Mouse (Mus musculus): Measurements from ENCODE around the gene Taf1b. TPM values are rescaled to one million over a fixed set of nuclear protein-coding genes. Genes with fewer than 3 reads are reported as not detected.

Taf1b gene
- polyA plus RNA-seq, 1 experiment from 2014 or later = 32.4 TPM

DNA sequence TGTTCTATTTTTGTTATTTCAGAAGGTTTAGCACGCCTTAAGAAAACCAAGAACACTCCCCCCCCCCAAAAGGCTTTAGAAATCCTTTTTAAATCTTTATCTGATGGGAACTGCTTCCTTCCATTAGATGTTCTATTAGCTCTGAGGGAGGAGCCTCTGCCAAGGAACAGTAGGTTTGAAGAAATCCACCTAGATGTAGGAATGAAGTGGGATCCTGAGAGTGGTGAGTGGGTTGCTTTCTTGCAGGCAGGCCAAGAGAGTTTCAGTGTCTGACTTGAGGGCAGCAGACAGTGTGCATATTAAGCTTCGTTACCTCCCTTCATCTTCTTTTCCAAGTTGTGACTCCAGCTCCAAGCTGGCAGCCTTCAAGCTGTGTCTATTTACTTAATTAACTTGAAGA lies 39.0 kb downstream of the Taf1b start:
- DNase-seq (ENCODE audit: low spot score, missing footprints) (no peak), ATAC-seq (ENCODE audit: low FRiP score) (no peak)
- WGBS = 61% methylated on average over 2 of the region's 2 CpGs
- no peaks in the 10 kb centered on the region for H3K36me3 ChIP-seq (ENCODE audit: control insufficient read depth, insufficient read depth, low read length)
- no peak overlapping the region for H3K4me3 ChIP-seq (ENCODE audit: low read depth, low read length)
- no peak overlapping the region for H3K9ac ChIP-seq (ENCODE audit: low read length)
- no peaks in the 10 kb centered on the region for H3K4me1 ChIP-seq (ENCODE audit: control insufficient read depth, insufficient read depth, low read length)
- no peaks in the 10 kb centered on the region for H3K27me3 ChIP-seq (ENCODE audit: control insufficient read depth, insufficient read depth, low read length)
- no peak overlapping the region for H3K4me2 ChIP-seq
- H3K9me3 ChIP-seq (ENCODE audit: control insufficient read depth, low read length) = no peaks in the 10 kb centered on the region
- no peak overlapping the region for H3K27ac ChIP-seq (ENCODE audit: low read depth, low read length)

DNA sequence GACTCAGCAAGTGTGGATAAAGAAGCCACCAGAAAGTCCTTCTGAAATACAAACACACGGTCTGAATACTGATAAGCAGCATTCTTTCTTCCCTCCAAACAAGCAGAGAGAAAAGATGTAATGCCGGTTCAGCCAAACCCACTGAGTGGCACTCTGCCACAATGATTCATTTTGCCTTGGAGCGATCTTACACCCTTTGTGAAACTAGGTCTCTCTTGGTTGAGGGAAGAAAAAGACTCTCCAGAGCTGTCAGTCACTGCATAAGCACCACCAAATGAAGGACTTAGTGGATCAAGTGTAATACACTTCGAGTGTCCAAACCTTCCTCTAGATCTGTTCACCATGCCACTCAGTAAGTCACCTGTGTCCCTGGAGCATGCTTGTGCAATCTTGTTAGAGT lies 39.8 kb downstream of the Taf1b start:
- no peak overlapping the region for H3K4me2 ChIP-seq
- ATAC-seq (ENCODE audit: low FRiP score) = no peak
- no peak overlapping the region for H3K9ac ChIP-seq (ENCODE audit: low read length)
- H3K36me3 ChIP-seq (ENCODE audit: control insufficient read depth, insufficient read depth, low read length) = no peaks in the 10 kb centered on the region
- no peaks in the 10 kb centered on the region for H3K27me3 ChIP-seq (ENCODE audit: control insufficient read depth, insufficient read depth, low read length)
- no peaks in the 10 kb centered on the region for H3K9me3 ChIP-seq (ENCODE audit: control insufficient read depth, low read length)
- 89% methylated on average over 4 of the region's 4 CpGs for WGBS
- no peaks in the 10 kb centered on the region for H3K4me1 ChIP-seq (ENCODE audit: control insufficient read depth, insufficient read depth, low read length)
- DNase-seq (ENCODE audit: low spot score, missing footprints) = no peak
- no peak overlapping the region for H3K27ac ChIP-seq (ENCODE audit: low read depth, low read length)
- no peak overlapping the region for H3K4me3 ChIP-seq (ENCODE audit: low read depth, low read length)

DNA sequence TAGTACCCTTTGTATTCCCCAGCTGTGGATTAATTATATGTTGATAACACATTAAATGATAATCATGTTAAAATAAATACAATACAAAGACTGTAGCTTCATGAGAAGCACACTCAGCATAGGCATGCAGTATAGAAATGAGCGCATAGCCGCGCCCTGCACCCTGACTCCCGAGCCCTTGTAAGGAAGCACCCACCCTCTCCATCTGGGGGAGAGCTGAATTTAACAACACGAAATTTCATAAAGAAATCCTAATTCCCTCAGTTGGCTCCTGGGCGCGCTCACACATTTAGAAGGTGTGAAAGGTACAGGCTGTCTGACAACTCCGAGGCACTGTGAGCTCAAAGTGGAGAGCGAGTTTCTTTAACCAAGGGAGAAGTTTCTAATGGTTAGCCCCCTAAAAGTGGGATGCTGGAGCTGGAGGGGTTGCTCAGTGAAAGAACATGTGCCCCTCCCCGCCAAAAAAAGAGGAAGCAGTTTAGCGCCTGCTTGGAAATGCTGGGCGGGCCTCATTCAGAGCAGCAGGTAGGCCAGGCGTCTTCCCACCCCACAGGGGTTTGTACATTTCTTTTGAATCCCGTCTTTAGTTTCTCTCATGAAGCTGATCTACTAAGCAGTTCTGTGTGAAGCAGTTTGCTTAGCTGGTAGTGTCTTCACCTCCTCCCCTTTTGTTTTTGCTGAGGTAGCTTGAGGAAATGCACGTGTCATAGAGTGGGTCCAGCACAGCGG lies 43.4 kb downstream of the Taf1b start:
- 87% methylated on average over 16 of the region's 16 CpGs for WGBS
- Histone ChIP-seq H3K36me3 (ENCODE audit: control insufficient read depth, insufficient read depth, low read length) (no peaks in the 10 kb centered on the region), H3K9me3 (ENCODE audit: control insufficient read depth, low read length) (no peaks in the 10 kb centered on the region), H3K4me3 (ENCODE audit: low read depth, low read length) (no peak overlapping the region), H3K27ac (ENCODE audit: low read depth, low read length) (no peak overlapping the region), H3K4me1 (ENCODE audit: control insufficient read depth, insufficient read depth, low read length) (no peaks in the 10 kb centered on the region), H3K27me3 (ENCODE audit: control insufficient read depth, insufficient read depth, low read length) (no peaks in the 10 kb centered on the region), H3K4me2 (no peak overlapping the region), H3K9ac (ENCODE audit: low read length) (no peak overlapping the region)
- no peak for DNase-seq (ENCODE audit: low spot score, missing footprints)
- no peak for ATAC-seq (ENCODE audit: low FRiP score)

DNA sequence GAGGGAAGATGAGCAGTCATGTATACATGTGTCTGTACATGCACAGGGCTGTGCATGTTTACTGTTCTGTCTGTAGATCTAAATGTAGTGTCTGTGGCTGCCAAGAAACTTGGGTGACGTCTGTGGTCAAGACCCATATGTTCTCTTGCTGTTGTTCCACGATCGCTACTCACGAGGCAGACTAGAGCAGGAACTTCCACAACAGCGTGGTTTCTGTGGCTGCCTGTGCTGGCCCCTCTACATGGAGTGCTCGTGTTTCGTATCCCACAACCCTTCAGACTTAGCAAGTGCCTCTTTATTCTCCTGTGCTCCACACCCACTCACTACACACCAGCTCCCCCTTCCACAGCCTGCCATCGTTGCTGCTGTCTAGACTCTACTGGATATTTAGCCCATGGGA lies 49.5 kb downstream of the Taf1b start:
- Histone ChIP-seq H3K4me1 (ENCODE audit: control insufficient read depth, insufficient read depth, low read length) (no peaks in the 10 kb centered on the region), H3K4me2 (no peak overlapping the region), H3K9me3 (ENCODE audit: control insufficient read depth, low read length) (no peaks in the 10 kb centered on the region), H3K4me3 (ENCODE audit: low read depth, low read length) (no peak overlapping the region), H3K9ac (ENCODE audit: low read length) (no peak overlapping the region), H3K36me3 (ENCODE audit: control insufficient read depth, insufficient read depth, low read length) (peaks cover 2% of the 10 kb centered on the region; the same call in 1 of the 2 replicates), H3K27ac (ENCODE audit: low read depth, low read length) (no peak overlapping the region), H3K27me3 (ENCODE audit: control insufficient read depth, insufficient read depth, low read length) (no peaks in the 10 kb centered on the region)
- ATAC-seq (ENCODE audit: low FRiP score) = no peak
- 91% methylated on average over 8 of the region's 8 CpGs for WGBS
- DNase-seq (ENCODE audit: low spot score, missing footprints) = no peak

DNA sequence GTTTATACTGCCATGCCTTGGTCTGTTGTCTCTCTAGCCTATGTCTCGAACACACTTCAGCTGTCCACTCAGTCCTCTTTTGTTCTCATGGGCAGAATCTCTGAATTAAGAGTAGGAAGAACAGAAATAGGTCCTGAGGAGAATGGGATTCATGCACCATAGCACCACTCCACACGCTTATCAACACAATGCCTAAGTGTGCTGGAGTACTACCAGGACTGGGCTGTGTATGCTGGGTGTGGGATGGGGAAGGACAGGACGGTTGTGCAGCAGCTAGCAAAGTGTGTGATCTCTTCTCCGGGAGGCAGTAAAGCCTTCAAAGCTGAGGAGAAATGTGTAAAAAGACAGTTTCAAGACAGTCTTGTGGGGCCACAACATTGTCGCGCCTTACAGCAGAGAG lies 50.7 kb downstream of the Taf1b start:
- ATAC-seq (ENCODE audit: low FRiP score) (no peak), DNase-seq (ENCODE audit: low spot score, missing footprints) (no peak)
- Histone ChIP-seq H3K9me3 (ENCODE audit: control insufficient read depth, low read length) (no peaks in the 10 kb centered on the region), H3K27ac (ENCODE audit: low read depth, low read length) (no peak overlapping the region), H3K9ac (ENCODE audit: low read length) (no peak overlapping the region), H3K36me3 (ENCODE audit: control insufficient read depth, insufficient read depth, low read length) (peaks cover 2% of the 10 kb centered on the region; the same call in 1 of the 2 replicates), H3K27me3 (ENCODE audit: control insufficient read depth, insufficient read depth, low read length) (no peaks in the 10 kb centered on the region), H3K4me3 (ENCODE audit: low read depth, low read length) (no peak overlapping the region), H3K4me2 (no peak overlapping the region), H3K4me1 (ENCODE audit: control insufficient read depth, insufficient read depth, low read length) (no peaks in the 10 kb centered on the region)
- WGBS = 73% methylated on average over 6 of the region's 6 CpGs

DNA sequence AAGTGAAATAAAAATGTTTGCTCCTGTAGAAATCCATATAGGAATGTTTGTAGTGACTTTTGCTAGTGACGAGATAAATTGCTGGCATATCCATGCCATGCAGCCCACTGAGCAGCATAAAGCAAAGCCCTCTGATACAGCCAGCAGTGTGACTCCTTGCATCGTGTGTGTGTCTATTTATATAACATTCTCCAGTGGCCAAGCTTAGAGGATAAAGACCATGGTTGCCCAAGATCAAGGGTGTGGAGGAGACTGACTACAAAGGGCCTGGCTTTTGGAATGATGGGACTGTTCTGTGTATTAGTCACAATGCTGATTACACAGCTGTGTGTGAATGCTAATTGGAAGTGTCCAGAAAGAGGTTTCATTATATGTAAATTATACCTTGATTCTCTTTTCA lies 54.4 kb downstream of the Taf1b start:
- Histone ChIP-seq H3K4me1 (ENCODE audit: control insufficient read depth, insufficient read depth, low read length) (no peaks in the 10 kb centered on the region), H3K27me3 (ENCODE audit: control insufficient read depth, insufficient read depth, low read length) (no peaks in the 10 kb centered on the region), H3K9me3 (ENCODE audit: control insufficient read depth, low read length) (no peaks in the 10 kb centered on the region), H3K4me2 (no peak overlapping the region), H3K4me3 (ENCODE audit: low read depth, low read length) (no peak overlapping the region), H3K36me3 (ENCODE audit: control insufficient read depth, insufficient read depth, low read length) (peaks cover 2% of the 10 kb centered on the region; the same call in 1 of the 2 replicates), H3K27ac (ENCODE audit: low read depth, low read length) (no peak overlapping the region), H3K9ac (ENCODE audit: low read length) (no peak overlapping the region)
- ATAC-seq (ENCODE audit: low FRiP score) (no peak), DNase-seq (ENCODE audit: low spot score, missing footprints) (no peak)
- 77% methylated on average over 2 of the region's 2 CpGs for WGBS

DNA sequence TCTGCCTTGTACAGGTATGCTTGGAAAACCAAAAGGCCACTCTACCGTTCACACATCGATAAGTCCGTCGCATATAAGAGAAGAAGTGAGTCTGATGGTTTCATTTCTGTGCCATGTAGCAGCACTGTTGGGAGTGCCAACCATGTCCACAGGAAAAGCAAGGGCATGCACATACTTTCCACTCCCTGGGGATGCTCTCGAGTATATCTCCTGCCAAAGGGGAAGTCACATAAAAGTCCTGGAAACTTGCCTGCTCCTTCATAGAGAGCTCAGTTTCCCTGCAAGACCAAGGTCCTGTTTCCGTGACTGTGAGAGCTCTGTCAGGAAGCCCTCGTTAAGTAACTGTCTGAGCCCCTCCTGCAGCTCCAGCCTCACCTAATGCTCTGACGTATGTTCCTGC lies 57.8 kb downstream of the Taf1b start:
- peaks cover 2% of the 10 kb centered on the region; the same call in 1 of the 2 replicates for H3K36me3 ChIP-seq (ENCODE audit: control insufficient read depth, insufficient read depth, low read length)
- H3K27ac ChIP-seq (ENCODE audit: low read depth, low read length) = no peak overlapping the region
- H3K4me2 ChIP-seq = no peak overlapping the region
- no peak overlapping the region for H3K4me3 ChIP-seq (ENCODE audit: low read depth, low read length)
- no peak for ATAC-seq (ENCODE audit: low FRiP score)
- H3K9me3 ChIP-seq (ENCODE audit: control insufficient read depth, low read length) = no peaks in the 10 kb centered on the region
- no peaks in the 10 kb centered on the region for H3K4me1 ChIP-seq (ENCODE audit: control insufficient read depth, insufficient read depth, low read length)
- no peaks in the 10 kb centered on the region for H3K27me3 ChIP-seq (ENCODE audit: control insufficient read depth, insufficient read depth, low read length)
- no peak overlapping the region for H3K9ac ChIP-seq (ENCODE audit: low read length)
- DNase-seq (ENCODE audit: low spot score, missing footprints) = no peak
- 81% methylated on average over 8 of the region's 8 CpGs for WGBS

DNA sequence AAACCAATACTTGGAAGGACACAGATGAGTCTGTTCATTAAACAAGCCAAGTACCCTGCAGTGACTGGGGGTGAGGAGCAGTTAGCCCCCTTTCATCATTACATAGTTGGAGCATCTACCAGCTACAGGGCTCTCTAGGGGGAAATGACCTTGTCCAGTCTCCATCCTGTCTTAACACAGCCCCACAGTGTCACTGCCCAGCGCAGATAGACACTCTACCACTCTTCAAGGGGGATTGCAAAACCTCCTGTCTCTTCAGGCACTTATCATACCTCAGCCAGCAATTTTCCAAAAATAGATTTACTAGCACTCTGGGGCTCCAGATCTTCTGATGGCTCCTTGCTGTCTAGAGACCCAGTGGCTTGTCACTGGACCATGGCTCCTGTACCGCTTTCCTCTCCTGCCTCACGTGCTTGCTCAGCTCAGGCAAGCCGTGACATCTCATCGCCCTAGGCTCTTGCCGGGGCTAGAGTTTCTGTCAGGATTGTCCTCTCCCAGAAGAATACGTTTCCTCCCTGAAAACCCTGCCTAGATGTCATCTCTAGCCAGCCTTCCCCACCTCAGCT lies 65.3 kb downstream of the Taf1b start:
- H3K9me3 ChIP-seq (ENCODE audit: control insufficient read depth, low read length) = no peaks in the 10 kb centered on the region
- ATAC-seq (ENCODE audit: low FRiP score) (no peak), DNase-seq (ENCODE audit: low spot score, missing footprints) (no peak)
- H3K27ac ChIP-seq (ENCODE audit: low read depth, low read length) = no peak overlapping the region
- no peak overlapping the region for H3K4me2 ChIP-seq
- H3K27me3 ChIP-seq (ENCODE audit: control insufficient read depth, insufficient read depth, low read length) = no peaks in the 10 kb centered on the region
- H3K4me3 ChIP-seq (ENCODE audit: low read depth, low read length) = no peak overlapping the region
- no peak overlapping the region for H3K9ac ChIP-seq (ENCODE audit: low read length)
- H3K36me3 ChIP-seq (ENCODE audit: control insufficient read depth, insufficient read depth, low read length) = no peaks in the 10 kb centered on the region
- WGBS = 88% methylated on average over 7 of the region's 7 CpGs
- no peaks in the 10 kb centered on the region for H3K4me1 ChIP-seq (ENCODE audit: control insufficient read depth, insufficient read depth, low read length)

DNA sequence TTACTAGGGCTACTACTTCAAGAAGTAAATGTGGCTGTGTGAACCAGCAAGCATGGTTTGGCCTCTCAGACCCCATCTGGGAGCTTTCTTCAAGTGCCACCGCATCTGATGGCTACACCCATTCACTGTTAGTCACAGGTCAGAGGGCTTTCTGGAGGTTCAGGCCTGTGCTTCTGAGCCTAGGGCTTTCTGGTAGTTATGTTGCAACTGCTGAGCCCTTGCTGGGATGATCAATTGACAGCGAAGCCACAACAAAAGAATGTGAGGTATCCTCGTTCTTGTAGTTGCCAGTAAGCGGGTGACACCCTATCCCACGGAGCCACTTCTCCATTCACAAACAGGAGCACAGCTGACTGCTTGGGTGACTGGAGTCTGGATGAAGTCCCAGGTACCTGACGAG lies 67.2 kb downstream of the Taf1b start:
- ATAC-seq (ENCODE audit: low FRiP score) (no peak), DNase-seq (ENCODE audit: low spot score, missing footprints) (no peak)
- no peak overlapping the region for H3K4me3 ChIP-seq (ENCODE audit: low read depth, low read length)
- no peaks in the 10 kb centered on the region for H3K36me3 ChIP-seq (ENCODE audit: control insufficient read depth, insufficient read depth, low read length)
- no peaks in the 10 kb centered on the region for H3K4me1 ChIP-seq (ENCODE audit: control insufficient read depth, insufficient read depth, low read length)
- no peaks in the 10 kb centered on the region for H3K27me3 ChIP-seq (ENCODE audit: control insufficient read depth, insufficient read depth, low read length)
- no peaks in the 10 kb centered on the region for H3K9me3 ChIP-seq (ENCODE audit: control insufficient read depth, low read length)
- no peak overlapping the region for H3K9ac ChIP-seq (ENCODE audit: low read length)
- whole genome bisulfite sequencing = 79% methylated on average over 6 of the region's 6 CpGs
- no peak overlapping the region for H3K27ac ChIP-seq (ENCODE audit: low read depth, low read length)
- no peak overlapping the region for H3K4me2 ChIP-seq
